Mouse (Mus musculus) lung, adult 2 months (tissue): Measurements from ENCODE around the gene Tigd2. TPM values are rescaled to one million over a fixed set of nuclear protein-coding genes. Genes with fewer than 3 reads are reported as not detected.
"Not testable (repeated sequence)": the region's sequence is repeated elsewhere in the genome, so short reads cannot be mapped to it uniquely, and the experiment has no call there.

ENCODE experiments used
- DNase-seq: peaks from one replicate; pipeline ENCODE4 v3.0.0; 2022
- H3K4me1 ChIP-seq: fragments of 200-500 bp; 2 replicates; pipeline ENCODE4 v1.6.1; 2011; ENCODE audit warnings: low read length; ENCODE audit not compliant: control insufficient read depth, insufficient read depth
- H3K4me3 ChIP-seq: fragments of 200-500 bp; replicated peaks from 2 replicates; pipeline ENCODE3; 2011; ENCODE audit warnings: low read depth, mild to moderate bottlenecking, control low read depth, low read length; ENCODE audit errors: extremely low read depth
- CTCF ChIP-seq: fragments of 200-500 bp; IDR thresholded peaks from 2 replicates; pipeline ENCODE4 v1.5.1; 2011; ENCODE audit warnings: mild to moderate bottlenecking, low read length, control low read depth; ENCODE audit not compliant: insufficient read depth
- POLR2A ChIP-seq: fragments of 200-500 bp; IDR thresholded peaks from 2 replicates; pipeline ENCODE4 v1.6.1; 2011; ENCODE audit warnings: low read depth, mild to moderate bottlenecking, control low read depth, low read length, borderline replicate concordance; ENCODE audit errors: extremely low read depth
- WGBS: fragments of 180-500 bp; shearing (Covaris S2); methylation state at CpG from one replicate; pipeline ENCODE4 v1.1.7; 2018; 5-methylcytosine and 5-hydroxymethylcytosine counted together
- polyA plus RNA-seq: library from polyadenylated mRNA; depleted of rRNA; stranded (reverse); fragments of >200 nt; gene quantifications from 2 replicates; pipeline ENCODE4 v1.2.3, GENCODE M21; 2012

Tigd2 gene
- polyA plus RNA-seq, 1 experiment: 3.5 TPM

DNA sequence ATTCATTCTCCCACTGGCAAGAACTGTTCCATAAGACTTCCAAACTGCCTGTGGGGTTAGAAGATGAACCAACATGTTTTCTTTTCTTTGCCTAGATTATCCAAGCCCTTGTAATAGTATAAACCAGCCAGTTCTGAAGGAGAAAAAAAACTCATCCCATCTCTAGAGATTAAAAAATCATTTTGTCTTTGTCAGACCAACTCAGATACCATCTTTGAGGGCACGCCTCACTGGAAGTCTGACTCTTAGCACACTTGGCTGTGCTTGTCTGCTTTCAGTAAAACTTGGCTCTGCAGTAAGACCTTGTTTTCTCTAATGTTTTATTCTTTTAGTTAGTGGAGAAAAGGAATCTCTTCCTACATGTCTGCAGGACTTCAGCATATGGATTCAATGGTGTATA lies 18.7 kb upstream of the Tigd2 start:
- WGBS: 57% methylated on average over 1 of the region's 1 CpGs
- H3K4me1 ChIP-seq: peaks cover 2% of the 10 kb centered on the region
- no peak overlapping the region for H3K4me3 ChIP-seq
- no peak for DNase-seq
- TF ChIP-seq CTCF (no peak), POLR2A (no peak)

DNA sequence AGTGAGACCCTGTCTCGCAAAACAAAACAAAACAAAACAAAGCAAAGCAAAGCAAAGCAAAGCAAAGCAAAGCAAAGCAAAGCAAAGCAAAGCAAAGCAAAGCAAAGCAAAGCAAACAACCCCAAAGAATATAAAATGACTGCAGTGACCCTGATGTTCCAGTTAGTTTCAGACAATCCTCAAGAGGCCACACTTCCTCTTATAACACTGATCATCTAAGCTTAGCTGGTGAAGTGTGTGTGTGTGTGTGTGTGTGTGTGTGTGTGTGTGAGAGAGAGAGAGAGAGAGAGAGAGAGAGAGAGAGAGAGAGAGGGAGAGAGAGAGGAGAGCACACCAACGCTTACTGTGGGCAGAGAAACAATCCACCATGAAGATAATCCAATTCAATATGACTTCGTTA lies 14.2 kb upstream of the Tigd2 start:
- not testable (repeated sequence) for H3K4me1 ChIP-seq, H3K4me3 ChIP-seq, DNase-seq
- WGBS: 79% methylated on average over 3 of the region's 3 CpGs

DNA sequence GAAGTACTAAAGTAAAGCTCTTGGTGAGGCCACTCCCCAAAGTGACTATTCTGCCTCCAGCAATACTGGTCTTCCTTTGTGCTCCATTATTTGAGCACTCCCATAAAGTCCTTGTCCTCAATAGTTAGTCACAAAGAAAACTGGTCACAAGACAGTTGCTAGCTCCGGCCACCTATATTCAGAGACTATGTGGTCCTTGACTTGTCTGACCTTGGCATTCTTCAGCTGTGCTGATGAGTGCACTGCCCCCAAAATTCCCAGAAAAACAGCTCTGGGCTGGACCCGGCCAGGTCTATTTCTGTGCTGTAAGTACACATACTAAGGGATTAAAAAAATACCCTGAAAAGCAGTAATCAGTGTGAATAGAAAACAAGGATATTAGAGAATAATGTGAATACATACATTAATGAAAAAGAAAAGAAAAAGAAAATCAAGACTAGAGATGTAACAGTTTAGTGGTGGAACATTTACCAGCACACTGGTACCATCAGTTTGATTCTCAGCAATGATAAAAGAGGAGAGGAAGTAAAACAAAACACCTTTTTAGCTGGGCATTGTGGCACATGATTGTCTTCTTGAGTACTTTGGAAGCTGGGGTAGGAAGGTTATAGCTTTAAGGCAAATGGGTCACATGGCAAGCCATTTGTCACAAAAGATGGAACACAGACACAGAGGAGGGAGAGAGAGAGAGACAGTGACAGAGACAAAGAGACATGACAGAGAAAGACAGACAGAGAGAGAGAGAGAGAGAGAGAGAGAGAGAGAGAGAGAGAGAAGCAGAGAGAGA lies 12.6 kb upstream of the Tigd2 start:
- Histone ChIP-seq H3K4me3 (no peak overlapping the region), H3K4me1 (no peaks in the 10 kb centered on the region)
- no peak for TF ChIP-seq POLR2A
- no peak for TF ChIP-seq CTCF
- DNase-seq: no peak
- WGBS: 53% methylated on average over 2 of the region's 2 CpGs

DNA sequence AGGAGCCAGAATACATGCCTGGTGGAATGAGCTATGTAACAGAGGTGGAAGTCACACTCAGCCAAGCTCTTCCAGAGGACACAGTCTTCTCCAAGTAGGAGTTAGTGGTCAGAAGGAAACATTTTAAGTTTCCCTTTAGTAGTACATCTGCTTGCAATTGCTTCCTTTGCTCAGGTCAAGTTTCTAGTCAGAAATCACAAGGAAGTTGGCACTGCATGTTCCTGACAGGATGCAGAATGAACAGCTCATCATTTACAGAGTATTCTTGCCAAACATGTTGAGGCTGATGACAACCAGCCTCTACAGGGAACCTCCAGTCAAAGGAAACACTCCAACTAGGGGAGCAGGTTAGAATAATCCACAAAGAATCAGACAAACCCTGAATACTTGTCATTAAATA lies 11.9 kb upstream of the Tigd2 start:
- TF ChIP-seq CTCF (no peak), POLR2A (no peak)
- no peaks in the 10 kb centered on the region for H3K4me1 ChIP-seq
- H3K4me3 ChIP-seq: no peak overlapping the region
- no peak for DNase-seq

DNA sequence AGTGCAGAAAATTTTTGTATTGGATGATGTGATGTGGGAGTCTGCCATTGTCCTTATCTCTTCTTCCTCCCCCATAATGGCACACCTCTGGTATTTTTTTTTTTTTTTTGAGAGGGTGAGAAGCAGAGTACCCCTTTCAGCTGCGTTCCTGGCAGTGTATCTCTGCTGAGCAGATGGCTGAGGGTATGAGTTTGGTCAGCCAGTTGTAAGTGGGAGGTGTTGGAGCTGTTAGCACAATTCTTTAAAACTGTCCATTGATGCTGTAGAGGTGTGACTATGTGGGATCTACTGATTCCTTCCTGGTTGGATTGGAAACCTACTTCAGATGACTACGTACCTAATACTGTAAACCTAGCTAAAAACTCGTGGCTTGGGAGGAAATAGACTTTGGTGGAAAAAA lies 10.3 kb upstream of the Tigd2 start:
- H3K4me3 ChIP-seq: no peak overlapping the region
- no peak for TF ChIP-seq CTCF
- no peak for TF ChIP-seq POLR2A
- no peaks in the 10 kb centered on the region for H3K4me1 ChIP-seq
- no peak for DNase-seq
- 70% methylated on average over 3 of the region's 3 CpGs for WGBS

DNA sequence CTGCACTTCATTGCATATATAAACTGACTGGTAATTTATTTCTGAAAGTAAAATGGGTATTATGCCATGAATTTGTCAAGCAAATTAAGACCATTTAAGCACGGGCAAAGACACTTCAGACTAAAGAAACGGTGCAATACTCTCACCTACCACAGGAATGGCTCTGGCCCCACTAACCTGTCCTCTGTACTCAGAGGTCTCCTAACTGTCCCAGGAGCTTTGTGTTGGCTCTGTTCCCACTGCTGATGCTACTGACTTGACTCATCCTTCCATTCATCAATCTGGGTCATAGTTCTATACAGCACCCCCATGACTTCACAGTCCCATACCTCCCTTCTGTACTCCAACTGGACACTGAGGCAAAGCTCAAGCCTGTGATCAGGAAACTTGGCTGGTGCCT lies 9.6 kb upstream of the Tigd2 start:
- 75% methylated on average over 2 of the region's 2 CpGs for WGBS
- Histone ChIP-seq H3K4me1 (no peaks in the 10 kb centered on the region), H3K4me3 (no peak overlapping the region)
- no peak for DNase-seq
- no peak for TF ChIP-seq CTCF
- no peak for TF ChIP-seq POLR2A

DNA sequence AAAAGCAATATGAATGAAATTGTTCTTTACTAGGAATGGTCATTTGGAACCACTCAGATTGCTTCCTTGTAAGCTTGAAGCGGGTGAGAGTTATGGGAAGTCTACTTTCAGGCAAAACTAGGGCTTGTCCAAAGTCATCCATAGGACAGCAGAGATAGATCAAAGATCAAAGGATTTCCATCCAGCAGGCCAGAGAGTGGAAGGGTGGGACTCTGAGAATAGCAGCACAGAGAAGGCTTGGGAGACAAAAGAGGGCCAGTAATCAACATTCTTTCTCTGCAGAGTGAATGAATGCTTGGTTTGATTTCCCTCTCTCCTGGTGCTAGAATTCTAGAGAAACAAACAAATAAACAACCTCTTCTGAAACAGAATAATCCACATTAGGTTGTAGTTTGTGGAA lies 1.1 kb upstream of the Tigd2 start:
- WGBS: 97% methylated on average over 1 of the region's 1 CpGs
- DNase-seq: no peak
- no peak for TF ChIP-seq POLR2A
- Histone ChIP-seq H3K4me3 (no peak overlapping the region), H3K4me1 (no peaks in the 10 kb centered on the region)

DNA sequence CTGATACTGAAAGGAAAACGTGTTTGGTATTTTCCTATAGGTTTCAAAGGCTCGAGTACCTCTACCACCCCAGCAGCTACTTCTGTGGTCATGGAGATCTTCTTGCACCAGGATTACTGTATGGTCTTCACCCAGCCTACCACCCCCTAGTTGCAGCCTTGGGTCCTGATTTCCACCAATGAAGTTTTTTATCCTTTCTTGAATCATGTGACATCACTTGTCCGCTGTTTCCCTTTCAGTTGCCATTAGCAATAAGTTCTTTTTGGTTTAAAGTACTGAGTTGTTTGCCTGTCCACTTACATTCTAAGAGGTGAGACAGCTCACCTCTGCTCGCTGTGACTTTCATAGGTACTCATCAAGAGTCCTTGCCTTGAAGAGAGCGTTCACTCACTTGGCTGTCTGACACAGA lies 633 bp downstream of the Tigd2 start:
- H3K4me1 ChIP-seq: no peaks in the 10 kb centered on the region
- 6% methylated on average over 5 of the region's 5 CpGs for WGBS
- TF ChIP-seq CTCF (no peak), POLR2A (no peak)
- peak overlapping the region; percentile 83 for H3K4me3 ChIP-seq
- DNase-seq: no peak

DNA sequence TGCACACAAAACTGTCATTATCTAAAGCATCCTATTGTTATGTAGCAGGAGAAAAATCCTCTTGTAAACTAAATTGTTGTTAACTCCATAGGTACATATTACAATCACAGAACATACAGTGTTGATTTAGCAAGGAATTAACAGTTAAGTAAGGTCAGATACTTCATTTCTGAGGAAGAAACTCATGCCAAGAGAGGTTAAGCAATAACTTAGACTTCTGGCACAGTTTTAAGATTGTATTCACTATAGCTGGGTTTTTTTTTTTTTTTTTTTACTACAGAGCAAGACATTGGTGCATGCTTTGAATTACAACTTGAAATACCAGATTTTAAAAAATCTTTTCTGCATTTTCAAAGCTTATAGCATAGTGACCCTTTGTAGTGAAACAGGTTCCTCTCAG lies 24.5 kb downstream of the Tigd2 start:
- Histone ChIP-seq H3K4me1 (no peaks in the 10 kb centered on the region), H3K4me3 (no peak overlapping the region)
- no peak for TF ChIP-seq CTCF
- TF ChIP-seq POLR2A: no peak
- no peak for DNase-seq

DNA sequence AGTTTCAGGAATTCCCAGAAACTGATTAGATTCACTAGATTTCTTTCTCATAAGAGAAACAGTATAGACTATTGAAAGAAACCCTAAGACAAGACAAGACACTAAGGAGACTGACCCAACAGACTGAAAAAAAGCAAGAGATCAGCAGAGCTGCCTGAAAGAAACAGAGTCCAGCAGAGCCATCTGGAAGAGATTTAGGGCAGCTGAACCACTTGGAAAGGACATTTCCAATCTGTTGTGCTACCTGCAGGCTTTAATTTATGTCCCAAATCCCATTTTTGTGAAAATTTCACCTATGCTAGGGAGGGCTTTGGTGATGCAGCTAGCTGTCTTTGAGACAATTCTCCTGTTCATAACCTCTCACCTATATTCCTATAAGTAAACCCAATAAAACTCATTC lies 25.0 kb downstream of the Tigd2 start:
- DNase-seq: no peak
- TF ChIP-seq POLR2A: no peak
- no peak for TF ChIP-seq CTCF
- Histone ChIP-seq H3K4me3 (no peak overlapping the region), H3K4me1 (no peaks in the 10 kb centered on the region)

DNA sequence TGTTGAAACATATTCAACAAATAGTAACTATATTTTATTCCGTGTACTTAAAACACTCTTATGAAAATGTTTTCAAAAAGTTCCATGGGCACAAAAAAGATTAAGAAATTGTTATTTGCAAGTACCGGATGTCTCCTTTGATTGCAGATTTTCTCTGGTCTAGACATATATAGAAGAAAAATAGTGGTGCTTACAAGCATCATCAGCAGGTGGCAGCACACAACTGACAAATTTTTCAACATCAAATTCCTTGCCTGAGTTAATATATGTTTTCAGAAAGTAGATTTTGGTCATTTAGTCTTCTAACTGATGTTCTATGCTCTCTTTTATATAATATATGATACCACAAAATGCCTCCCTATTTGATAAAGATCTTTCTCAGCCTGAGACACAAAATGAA lies 41.0 kb downstream of the Tigd2 start:
- no peaks in the 10 kb centered on the region for H3K4me1 ChIP-seq
- H3K4me3 ChIP-seq: no peak overlapping the region
- WGBS: 18% methylated on average over 2 of the region's 2 CpGs
- no peak for TF ChIP-seq POLR2A
- TF ChIP-seq CTCF: no peak
- DNase-seq: peak; percentile 30
